Mouse (Mus musculus): ENCODE results near the gene Zfand4. TPM values are rescaled to one million over a fixed set of nuclear protein-coding genes. Genes with fewer than 3 reads are reported as not detected.
"Not testable (repeated sequence)": the region's sequence is repeated elsewhere in the genome, so short reads cannot be mapped to it uniquely, and the experiment has no call there.

The Zfand4 gene
- polyA plus RNA-seq, 1 experiment from 2014 or later: 4.7 TPM

GRCm38 (mm10) chr6:116331396-116331795 lies 67.4 kb downstream of the Zfand4 start:
- ATAC-seq: no peak
- Histone ChIP-seq H3K36me3 (no peaks in the 10 kb centered on the region), H3K4me2 (replicated peaks) (no peak overlapping the region), H3K9ac (no peak overlapping the region), H3K27ac (no peak overlapping the region), H3K4me3 (replicated peaks) (no peak overlapping the region), H3K4me1 (replicated peaks) (no peaks in the 10 kb centered on the region), H3K27me3 (replicated peaks) (no peaks in the 10 kb centered on the region), H3K9me3 (no peaks in the 10 kb centered on the region)
- 88% methylated on average over 2 of the region's 2 CpGs for WGBS

- no peak; the same call in 1 of the 2 replicates for ATAC-seq
- Histone ChIP-seq H3K9me3 (no peaks in the 10 kb centered on the region), H3K4me1 (replicated peaks) (no peaks in the 10 kb centered on the region), H3K27me3 (replicated peaks) (no peaks in the 10 kb centered on the region), H3K4me2 (replicated peaks) (peak overlapping the region; percentile 69), H3K4me3 (replicated peaks) (peak overlapping the region; percentile 99), H3K27ac (no peak overlapping the region), H3K36me3 (no peaks in the 10 kb centered on the region), H3K9ac (peak overlapping the region; percentile 76; the same call in 1 of the 2 replicates)
- WGBS: 1% methylated on average over 7 of the region's 7 CpGs
Measured at GRCm38 (mm10) chr6:116337466-116337834, 73.4 kb downstream of the Zfand4 start.

GRCm38 (mm10) chr6:116337835-116338501 lies 73.9 kb downstream of the Zfand4 start, which contains the start of gene March8:
March8 (plus strand) TSS chr6:116338024.
- Histone ChIP-seq H3K27ac (peak within 1 kb of the TSS; percentile 70), H3K4me1 (replicated peaks) (no peaks in the 10 kb centered on the region), H3K4me2 (replicated peaks) (peak within 1 kb of the TSS; percentile 69), H3K4me3 (replicated peaks) (peak within 1 kb of the TSS; percentile 99), H3K27me3 (replicated peaks) (no peaks in the 10 kb centered on the region), H3K9me3 (no peaks in the 10 kb centered on the region), H3K9ac (peak within 1 kb of the TSS; percentile 76), H3K36me3 (no peaks in the 10 kb centered on the region)
- ATAC-seq: peak; percentile 98
- under 1% methylated on average over 75 of the region's 75 CpGs for WGBS

GRCm38 (mm10) chr6:116338520-116338919 lies 74.5 kb downstream of the Zfand4 start:
- H3K36me3 ChIP-seq: no peaks in the 10 kb centered on the region
- H3K4me3 ChIP-seq (replicated peaks): peak overlapping the region; percentile 99
- WGBS: 6% methylated on average over 8 of the region's 8 CpGs
- peak overlapping the region; percentile 76 for H3K9ac ChIP-seq
- ATAC-seq: no peak
- H3K27me3 ChIP-seq (replicated peaks): no peaks in the 10 kb centered on the region
- peak overlapping the region; percentile 69 for H3K4me2 ChIP-seq (replicated peaks)
- no peaks in the 10 kb centered on the region for H3K9me3 ChIP-seq
- no peak overlapping the region for H3K27ac ChIP-seq
- H3K4me1 ChIP-seq (replicated peaks): no peaks in the 10 kb centered on the region

- Histone ChIP-seq H3K36me3 (no peaks in the 10 kb centered on the region), H3K9me3 (no peaks in the 10 kb centered on the region), H3K27me3 (replicated peaks) (no peaks in the 10 kb centered on the region), H3K4me2 (replicated peaks) (0 out of 2 replicates have a peak overlapping the region, but pooled peaks have one; percentile 69), H3K9ac (no peak overlapping the region), H3K4me1 (replicated peaks) (no peaks in the 10 kb centered on the region), H3K27ac (no peak overlapping the region), H3K4me3 (replicated peaks) (no peak overlapping the region)
- 74% methylated on average over 5 of the region's 5 CpGs for WGBS
- ATAC-seq: no peak
Measured at GRCm38 (mm10) chr6:116339088-116339487, 75.1 kb downstream of the Zfand4 start.

- Histone ChIP-seq H3K9ac (no peak overlapping the region), H3K27me3 (replicated peaks) (no peaks in the 10 kb centered on the region), H3K9me3 (no peaks in the 10 kb centered on the region), H3K4me2 (replicated peaks) (no peak overlapping the region), H3K27ac (no peak overlapping the region), H3K36me3 (no peaks in the 10 kb centered on the region), H3K4me1 (replicated peaks) (no peaks in the 10 kb centered on the region), H3K4me3 (replicated peaks) (no peak overlapping the region)
- ATAC-seq: no peak
- 87% methylated on average over 1 of the region's 1 CpGs for WGBS
Measured at GRCm38 (mm10) chr6:116340521-116340920, 76.5 kb downstream of the Zfand4 start.

GRCm38 (mm10) chr6:116347953-116348352 lies 83.9 kb downstream of the Zfand4 start:
- WGBS: 70% methylated on average over 2 of the region's 2 CpGs
- Histone ChIP-seq H3K4me3 (replicated peaks) (no peak overlapping the region), H3K4me2 (replicated peaks) (no peak overlapping the region), H3K27ac (no peak overlapping the region), H3K27me3 (replicated peaks) (no peaks in the 10 kb centered on the region), H3K9me3 (no peaks in the 10 kb centered on the region), H3K9ac (no peak overlapping the region), H3K4me1 (replicated peaks) (0 out of 2 replicates have a peak, but pooled peaks cover 2% of the 10 kb centered on the region), H3K36me3 (no peaks in the 10 kb centered on the region)
- peak; percentile 47; the same call in 1 of the 2 replicates for ATAC-seq

- Histone ChIP-seq H3K4me2 (replicated peaks) (no peak overlapping the region), H3K36me3 (no peaks in the 10 kb centered on the region), H3K4me1 (replicated peaks) (0 out of 2 replicates have a peak, but pooled peaks cover 2% of the 10 kb centered on the region), H3K27me3 (replicated peaks) (no peaks in the 10 kb centered on the region), H3K9me3 (no peaks in the 10 kb centered on the region), H3K9ac (no peak overlapping the region), H3K4me3 (replicated peaks) (no peak overlapping the region), H3K27ac (no peak overlapping the region)
- WGBS: 82% methylated on average over 3 of the region's 3 CpGs
- peak; percentile 71; the same call in 1 of the 2 replicates for ATAC-seq
Measured at GRCm38 (mm10) chr6:116349997-116350396, 86.0 kb downstream of the Zfand4 start.

- Histone ChIP-seq H3K4me1 (replicated peaks) (0 out of 2 replicates have a peak, but pooled peaks cover 2% of the 10 kb centered on the region), H3K9ac (no peak overlapping the region), H3K27ac (no peak overlapping the region), H3K9me3 (no peaks in the 10 kb centered on the region), H3K27me3 (replicated peaks) (no peaks in the 10 kb centered on the region), H3K36me3 (no peaks in the 10 kb centered on the region), H3K4me3 (replicated peaks) (no peak overlapping the region), H3K4me2 (replicated peaks) (no peak overlapping the region)
- 80% methylated on average over 6 of the region's 6 CpGs for WGBS
- ATAC-seq: peak; percentile 59; the same call in 1 of the 2 replicates
Measured at GRCm38 (mm10) chr6:116350643-116351042, 86.6 kb downstream of the Zfand4 start.

GRCm38 (mm10) chr6:116351534-116351933 lies 87.5 kb downstream of the Zfand4 start:
- no peak overlapping the region for H3K4me2 ChIP-seq (replicated peaks)
- no peaks in the 10 kb centered on the region for H3K36me3 ChIP-seq
- no peaks in the 10 kb centered on the region for H3K27me3 ChIP-seq (replicated peaks)
- H3K4me3 ChIP-seq (replicated peaks): no peak overlapping the region
- H3K4me1 ChIP-seq (replicated peaks): 0 out of 2 replicates have a peak, but pooled peaks cover 2% of the 10 kb centered on the region
- ATAC-seq: no peak
- H3K9me3 ChIP-seq: no peaks in the 10 kb centered on the region
- H3K27ac ChIP-seq: no peak overlapping the region
- 81% methylated on average over 4 of the region's 4 CpGs for WGBS
- no peak overlapping the region for H3K9ac ChIP-seq

- Histone ChIP-seq H3K4me1 (replicated peaks) (0 out of 2 replicates have a peak, but pooled peaks cover 2% of the 10 kb centered on the region), H3K9ac (no peak overlapping the region), H3K36me3 (no peaks in the 10 kb centered on the region), H3K4me2 (replicated peaks) (no peak overlapping the region), H3K27ac (no peak overlapping the region), H3K27me3 (replicated peaks) (no peaks in the 10 kb centered on the region), H3K4me3 (replicated peaks) (no peak overlapping the region), H3K9me3 (no peaks in the 10 kb centered on the region)
- 85% methylated on average over 1 of the region's 1 CpGs for WGBS
- ATAC-seq: no peak
Measured at GRCm38 (mm10) chr6:116353428-116353827, 89.4 kb downstream of the Zfand4 start.

- WGBS: 75% methylated on average over 8 of the region's 8 CpGs
- ATAC-seq; H3K27me3 ChIP-seq (replicated peaks): not testable (repeated sequence)
Measured at GRCm38 (mm10) chr6:116356311-116356947, 92.4 kb downstream of the Zfand4 start.

More at GRCm38 (mm10) chr6:116356311-116356947, 92.4 kb downstream of the Zfand4 start:
- not testable (repeated sequence) for H3K9ac ChIP-seq; H3K9me3 ChIP-seq; H3K4me1 ChIP-seq (replicated peaks); H3K27ac ChIP-seq; H3K4me2 ChIP-seq (replicated peaks); H3K4me3 ChIP-seq (replicated peaks); H3K36me3 ChIP-seq
